Mouse (Mus musculus) MN1 (cell line): ENCODE measurements at regions not wholly inside any gene's neighbourhood (a gene's known extent, or its start where the extent isn't known, plus 50 kb on each side); places are given as distances from the start of the nearest gene placed in this dataset.

Experiments used
- DNase-seq: peaks from one replicate; pipeline ENCODE4 v3.0.0-alpha.2; 2016; ENCODE audit warnings: low spot score

DNA sequence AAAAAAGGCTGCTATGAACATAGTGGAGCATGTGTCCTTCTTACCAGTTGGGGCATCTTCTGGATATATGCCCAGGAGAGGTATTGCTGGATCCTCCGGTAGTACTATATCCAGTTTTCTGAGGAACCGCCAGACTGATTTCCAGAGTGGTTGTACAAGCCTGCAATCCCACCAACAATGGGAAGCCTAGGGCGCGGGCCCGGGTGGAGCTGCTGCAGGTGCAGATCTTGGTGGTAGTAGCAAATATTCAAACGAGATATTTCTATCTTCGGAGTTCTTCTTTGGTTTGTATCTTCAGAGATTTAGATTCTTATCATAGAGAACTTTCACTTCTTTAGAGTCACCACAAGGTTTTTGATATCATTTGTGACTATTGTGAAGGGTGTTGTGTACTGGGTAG, 52.7 kb upstream of the Btbd35f27 start:
- peak; percentile 5 for DNase-seq
